Mouse (Mus musculus) adrenal gland (tissue): Measurements from ENCODE around the gene Abcd3.
"Not testable (repeated sequence)": the region's sequence is repeated elsewhere in the genome, so short reads cannot be mapped to it uniquely, and the experiment has no call there.

Experiments used
- intact Hi-C: fragments of 180-260 bp; cut with DNase I; formaldehyde crosslinking; loops from one replicate; pipeline ENCODE4 v1.15.1; 2025

Gene Abcd3

GRCm38 (mm10) chr3:121819693-121820200 is 4.6 kb upstream of the Abcd3 start:
- intact Hi-C loops: no loop called here

DNA sequence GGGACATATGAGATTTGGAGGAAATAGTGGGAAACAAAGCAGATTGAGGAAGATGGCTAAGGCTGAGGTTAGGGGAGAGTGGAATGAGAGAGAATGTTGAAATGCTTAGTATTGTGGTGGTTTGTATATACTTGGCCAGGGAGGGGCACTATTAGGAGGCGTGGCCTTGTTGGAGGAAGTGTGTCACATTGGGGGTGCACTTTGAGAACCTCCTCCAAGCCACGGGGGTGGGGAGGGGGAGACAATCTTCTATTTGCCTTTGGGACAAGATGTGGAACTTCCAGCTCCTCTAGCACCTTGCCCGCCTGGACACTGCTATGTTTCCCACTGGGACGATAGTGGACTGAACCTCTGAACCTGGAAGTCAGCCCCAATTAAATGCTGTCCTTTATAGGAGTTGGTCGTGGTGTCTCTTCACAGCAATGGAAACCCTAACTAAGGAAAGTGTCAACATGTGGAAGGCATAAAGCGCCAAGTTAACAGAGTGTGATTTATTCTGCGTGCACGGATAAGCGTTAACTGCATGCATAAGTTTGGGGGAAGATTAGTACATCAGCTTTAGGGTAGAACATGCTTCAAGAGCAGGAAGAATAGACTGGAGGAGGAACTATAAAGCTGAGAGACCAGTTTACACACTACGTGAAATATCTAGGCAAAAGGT is 3.8 kb upstream of the Abcd3 start:
- intact Hi-C loops: no loop called here

DNA sequence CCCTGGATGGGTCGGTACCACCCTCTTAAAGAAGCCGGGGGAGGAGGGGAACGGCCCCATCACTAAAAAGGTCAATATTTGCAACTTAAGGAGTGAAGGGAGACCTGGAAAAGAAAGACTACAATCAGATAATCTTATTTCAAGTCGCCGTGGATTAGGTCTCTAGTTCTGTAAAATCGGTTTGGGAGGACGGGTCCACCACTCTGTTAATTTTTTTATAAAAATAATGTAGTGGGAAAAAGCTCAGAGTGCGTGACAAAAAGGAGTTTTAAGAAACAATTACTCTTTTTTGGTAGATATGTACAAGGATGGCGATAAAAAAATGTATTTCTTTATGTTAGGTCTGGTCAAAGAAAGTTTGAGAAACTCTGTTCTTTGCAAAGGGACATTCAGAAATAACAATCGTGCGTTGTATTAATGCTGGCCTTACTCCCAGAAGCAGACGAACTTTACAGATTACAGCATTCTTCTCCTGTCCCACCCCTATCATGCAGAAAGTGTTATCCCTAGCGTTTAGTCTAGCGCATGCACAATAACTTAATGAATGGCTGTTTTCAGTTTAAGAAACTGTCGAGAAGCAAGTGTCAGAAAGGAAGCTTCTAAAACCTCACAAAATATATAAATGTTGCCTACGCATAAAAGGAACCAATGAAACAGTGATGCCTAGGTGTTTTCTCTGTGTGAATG is 590 bp upstream of the Abcd3 start:
- intact Hi-C loops: no loop called here

- intact Hi-C loops: no loop called here
Measured at GRCm38 (mm10) chr3:121814413-121814864, 663 bp downstream of the Abcd3 start.

DNA sequence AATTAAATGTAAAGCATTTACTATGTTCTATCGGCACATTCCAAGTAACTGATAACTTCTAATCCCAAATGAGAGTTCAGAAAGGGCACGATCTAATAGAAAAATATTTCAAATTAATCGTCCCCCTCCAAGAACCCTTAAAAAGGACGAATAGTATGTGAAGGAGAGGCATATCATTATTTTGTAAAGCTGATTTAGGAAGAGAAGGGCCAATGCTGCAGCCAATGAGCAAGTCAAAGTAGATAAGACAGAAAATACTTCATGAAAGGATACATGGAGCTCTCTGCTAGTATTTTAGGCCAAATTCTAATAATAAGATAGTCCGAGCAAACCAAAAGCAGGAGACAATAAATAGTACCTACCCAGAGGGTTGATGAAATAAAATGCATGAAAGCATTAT is 1.3 kb downstream of the Abcd3 start:
- intact Hi-C loops: no loop called here

- intact Hi-C loops: no loop called here
Measured at GRCm38 (mm10) chr3:121808246-121808645, 6.9 kb downstream of the Abcd3 start.

GRCm38 (mm10) chr3:121794214-121794613 is 20.9 kb downstream of the Abcd3 start:
- intact Hi-C loops: no loop called here

GRCm38 (mm10) chr3:121792246-121792645 is 22.9 kb downstream of the Abcd3 start:
- intact Hi-C loops: no loop called here

GRCm38 (mm10) chr3:121790442-121790841 is 24.7 kb downstream of the Abcd3 start:
- intact Hi-C loops: no loop called here

GRCm38 (mm10) chr3:121789790-121790189 is 25.3 kb downstream of the Abcd3 start:
- intact Hi-C loops: no loop called here

GRCm38 (mm10) chr3:121783020-121783419 is 32.1 kb downstream of the Abcd3 start:
- intact Hi-C loops: no loop called here

GRCm38 (mm10) chr3:121777943-121778342 is 37.2 kb downstream of the Abcd3 start:
- intact Hi-C loops: no loop called here

GRCm38 (mm10) chr3:121773336-121773735 is 41.8 kb downstream of the Abcd3 start:
- intact Hi-C loops: not testable (repeated sequence)

GRCm38 (mm10) chr3:121768770-121769169 is 46.3 kb downstream of the Abcd3 start:
- intact Hi-C loops: no loop called here

- intact Hi-C loops: no loop called here
Measured at GRCm38 (mm10) chr3:121766818-121767217, 48.3 kb downstream of the Abcd3 start.

DNA sequence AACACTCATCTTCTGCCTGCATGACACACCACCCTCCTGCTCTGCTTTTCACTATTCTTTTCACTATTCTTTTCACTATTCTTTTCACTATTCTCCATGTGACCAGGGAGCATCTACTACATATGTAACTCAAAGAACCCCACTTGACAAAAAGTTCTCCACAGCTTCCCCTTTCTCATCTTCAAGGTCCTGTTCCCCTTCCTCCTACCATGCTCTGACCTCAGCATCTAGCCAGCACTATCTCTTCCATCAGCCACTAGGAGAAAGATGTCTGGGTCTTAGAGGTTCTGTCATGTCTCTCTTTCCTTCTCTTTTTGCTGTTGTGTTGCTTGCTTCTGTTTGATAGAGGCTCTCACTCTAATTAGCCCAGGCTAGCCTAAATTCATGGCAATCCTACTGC is 49.1 kb downstream of the Abcd3 start:
- intact Hi-C loops: no loop called here

DNA sequence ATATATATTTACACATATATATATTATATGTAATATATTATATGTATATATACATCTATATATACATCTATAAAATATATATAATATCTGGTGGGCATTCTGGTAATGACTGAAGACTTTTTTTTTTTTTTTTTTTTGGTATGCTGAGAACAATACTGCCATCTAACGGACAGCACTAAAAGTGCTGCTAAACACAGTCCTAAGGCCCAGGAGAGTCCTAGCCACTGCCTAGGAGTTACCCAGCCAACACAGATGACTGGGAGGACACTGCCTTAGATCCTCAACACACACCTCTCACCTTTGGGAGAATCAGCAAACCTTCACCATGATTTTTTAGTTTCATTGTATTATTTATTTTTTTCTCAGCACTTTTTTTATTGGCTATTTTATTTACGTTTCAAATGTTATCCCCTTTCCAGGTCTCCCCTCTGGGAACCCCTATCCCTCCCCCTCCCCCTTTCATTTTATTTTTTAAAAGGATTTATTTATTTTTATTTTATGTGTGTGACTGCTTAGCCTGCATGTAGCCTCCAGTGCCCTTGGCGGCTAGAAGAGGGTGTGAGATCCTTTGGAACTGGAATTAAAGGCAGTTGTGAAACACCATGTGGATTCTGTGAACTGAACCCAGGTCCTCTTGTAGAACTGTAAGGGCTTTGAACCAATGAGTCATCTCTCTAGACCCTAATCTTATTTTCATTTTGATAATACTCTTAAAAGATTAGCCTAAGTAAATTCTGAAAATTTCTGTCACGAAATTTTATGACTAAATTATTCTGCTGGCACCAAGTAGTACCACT is 52.8 kb downstream of the Abcd3 start:
- intact Hi-C loops: loop anchor here (5.0 kb wide), 2 partner anchors 210 to 225 kb away; no protein-coding TSS in a partner anchor

GRCm38 (mm10) chr3:121758373-121758772 is 56.7 kb downstream of the Abcd3 start:
- intact Hi-C loops: no loop called here

- intact Hi-C loops: no loop called here
Measured at GRCm38 (mm10) chr3:121755152-121755551, 60.0 kb downstream of the Abcd3 start.

DNA sequence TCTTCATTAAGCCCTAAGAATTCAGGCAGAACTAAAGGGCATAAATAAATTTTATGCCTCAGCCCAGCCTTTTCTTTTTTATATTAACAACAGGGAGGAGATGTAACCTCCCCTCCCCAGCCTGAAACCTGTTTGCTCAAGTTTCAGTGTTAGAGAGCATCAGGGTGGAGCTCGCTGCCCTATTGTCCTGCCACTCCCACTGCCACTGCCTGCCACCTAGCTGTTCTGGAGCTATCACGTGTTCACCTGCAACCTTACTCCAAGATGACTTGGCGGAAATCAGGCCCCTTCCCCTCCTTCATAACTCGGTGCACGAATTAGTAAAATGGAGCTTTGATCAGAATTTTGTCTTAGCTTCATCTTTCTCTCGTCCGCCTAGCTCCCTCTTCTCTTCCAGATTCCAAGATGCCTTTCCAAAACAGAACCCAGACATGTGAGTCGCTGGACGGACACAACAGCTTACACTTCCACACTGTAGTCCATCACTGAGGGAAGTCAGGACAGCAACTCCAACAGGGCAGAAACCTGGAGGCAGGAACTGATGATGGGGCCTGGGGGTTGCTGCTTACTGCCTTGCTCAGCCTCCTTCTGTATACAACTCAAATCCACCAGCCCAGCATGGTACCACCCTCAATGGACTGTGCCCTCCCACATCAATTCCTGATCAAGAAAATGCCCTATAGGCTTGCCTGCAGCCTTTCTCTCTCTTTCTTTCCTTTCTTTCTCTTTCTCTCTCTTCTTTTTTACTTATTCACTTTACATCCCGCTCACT is 60.6 kb downstream of the Abcd3 start:
- intact Hi-C loops: not testable (repeated sequence)
